Mouse (Mus musculus) myocyte (in vitro differentiated cells): ENCODE data around the gene Gm39115. TPM values are rescaled to one million over a fixed set of nuclear protein-coding genes. Genes with fewer than 3 reads are reported as not detected.
"Not testable (repeated sequence)": the region's sequence is repeated elsewhere in the genome, so short reads cannot be mapped to it uniquely, and the experiment has no call there.

Source experiments
- H3K27me3 ChIP-seq: one replicate; pipeline ENCODE4 v1.6.1; 2011; ENCODE audit not compliant: control insufficient read depth, insufficient read depth, insufficient read length
- H3K36me3 ChIP-seq: one replicate; pipeline ENCODE4 v1.6.1; 2011; ENCODE audit not compliant: control insufficient read depth, insufficient read depth
- H3K4me2 ChIP-seq: one replicate; pipeline ENCODE4 v1.6.1; 2011; ENCODE audit warnings: low read depth, control low read depth
- H3K4me3 ChIP-seq: one replicate; pipeline ENCODE4 v1.5.1; 2011; ENCODE audit warnings: mild to moderate bottlenecking, control low read depth, moderate library complexity
- H3K79me2 ChIP-seq: one replicate; pipeline ENCODE4 v1.6.1; 2011; ENCODE audit not compliant: control insufficient read depth, insufficient read depth
- H3ac ChIP-seq: one replicate; pipeline ENCODE4 v1.6.1; 2011; ENCODE audit not compliant: control insufficient read depth, insufficient read length
- CEBPB ChIP-seq: IDR thresholded peaks from 2 replicates; pipeline ENCODE4 v1.6.1; 2011; ENCODE audit warnings: mild to moderate bottlenecking, moderate library complexity; ENCODE audit not compliant: poor library complexity, insufficient read depth, severe bottlenecking
- E2F4 ChIP-seq: IDR thresholded peaks from one replicate; pipeline ENCODE4 v1.6.1; 2011; ENCODE audit warnings: mild to moderate bottlenecking, control low read depth, moderate library complexity; ENCODE audit not compliant: insufficient read depth
- MAX ChIP-seq: IDR thresholded peaks from one replicate; pipeline ENCODE4 v1.6.1; 2011; ENCODE audit warnings: low read depth, mild to moderate bottlenecking, control low read depth
- MYOD1 ChIP-seq, 3 experiments: IDR thresholded peaks; one replicate each; pipeline ENCODE4 v1.6.1; 2011; ENCODE audit warnings: control low read depth in 2 of 3, low read depth in 2 of 3, mild to moderate bottlenecking in 2 of 3, moderate library complexity in 1 of 3; ENCODE audit not compliant: insufficient read length in 2 of 3, control insufficient read depth in 1 of 3
- MYOG ChIP-seq, 3 experiments: IDR thresholded peaks; one replicate each; pipeline ENCODE4 v1.6.1; 2011; ENCODE audit warnings: control low read depth in 2 of 3, low read depth in 2 of 3, mild to moderate bottlenecking in 2 of 3; ENCODE audit not compliant: insufficient read length in 2 of 3, control insufficient read depth in 1 of 3, insufficient read depth in 1 of 3
- POLR2A ChIP-seq: IDR thresholded peaks from one replicate; pipeline ENCODE4 v1.6.1; 2011; ENCODE audit warnings: low read depth, mild to moderate bottlenecking, control low read depth, moderate library complexity; ENCODE audit not compliant: insufficient read length
- POLR2AphosphoS2 ChIP-seq: IDR thresholded peaks from one replicate; pipeline ENCODE4 v1.6.1; 2011; ENCODE audit warnings: low read depth, control low read depth; ENCODE audit not compliant: insufficient read length
- REST ChIP-seq: IDR thresholded peaks from one replicate; pipeline ENCODE4 v1.6.1; 2011; ENCODE audit warnings: mild to moderate bottlenecking, control low read depth, moderate library complexity; ENCODE audit not compliant: insufficient read depth, insufficient read length
- SRF ChIP-seq: IDR thresholded peaks from one replicate; pipeline ENCODE4 v1.6.1; 2011; ENCODE audit warnings: low read depth; ENCODE audit not compliant: control insufficient read depth, insufficient read length
- TCF12 ChIP-seq: IDR thresholded peaks from one replicate; pipeline ENCODE4 v1.6.1; 2011; ENCODE audit warnings: mild to moderate bottlenecking, control low read depth; ENCODE audit not compliant: poor library complexity, insufficient read depth, severe bottlenecking
- TCF3 ChIP-seq: IDR thresholded peaks from one replicate; pipeline ENCODE4 v1.6.1; 2011; ENCODE audit warnings: low read depth, control low read depth; ENCODE audit not compliant: insufficient read length
- USF1 ChIP-seq: IDR thresholded peaks from one replicate; pipeline ENCODE4 v1.6.1; 2011; ENCODE audit warnings: low read depth, mild to moderate bottlenecking, control low read depth, moderate library complexity
- polyA plus RNA-seq: library from polyadenylated mRNA; unstranded; fragments of >200 nt; fragmentation: generic; extraction: Trizol; gene quantifications from one replicate; pipeline ENCODE4 v1.2.1, GENCODE M21; 2012; ENCODE audit warnings: missing spikeins

Gene Gm39115
- not detected for polyA plus RNA-seq

GRCm38 (mm10) chr7:142135934-142136333 lies at the start of gene Gm39115:
Gene Gm39115, minus strand, starts transcription at chr7:142136034.
- not testable (repeated sequence) for H3K4me2 ChIP-seq, H3K79me2 ChIP-seq, H3ac ChIP-seq, H3K36me3 ChIP-seq, H3K4me3 ChIP-seq
- peaks cover 14% of the 10 kb centered on the region for H3K27me3 ChIP-seq

GRCm38 (mm10) chr7:142181021-142181420 lies 45.2 kb upstream of the Gm39115 start:
- no peaks in the 10 kb centered on the region for H3K27me3 ChIP-seq
- no peak overlapping the region for H3K4me2 ChIP-seq
- TF ChIP-seq MAX, result no peak
- no peak for TF ChIP-seq TCF12
- H3K36me3 ChIP-seq, result no peaks in the 10 kb centered on the region
- H3K79me2 ChIP-seq, result no peaks in the 10 kb centered on the region
- no peak overlapping the region for H3ac ChIP-seq
- no peak overlapping the region for H3K4me3 ChIP-seq

- TF ChIP-seq POLR2A (no peak), SRF (no peak), MAX (no peak), TCF12 (no peak), POLR2AphosphoS2 (no peak), MYOD1 (IDR thresholded peaks at IDR 0.05; ENCODE audit: control insufficient read depth in 1 of 3, insufficient read length in 2 of 3, low read depth in 2 of 3) (no peak), E2F4 (no peak), REST (no peak), CEBPB (no peak), MYOG (IDR thresholded peaks at IDR 0.05; ENCODE audit: control insufficient read depth in 1 of 3, insufficient read depth in 1 of 3, insufficient read length in 2 of 3, low read depth in 2 of 3) (no peak), TCF3 (no peak), USF1 (no peak)
- H3K79me2 ChIP-seq, result no peaks in the 10 kb centered on the region
- no peaks in the 10 kb centered on the region for H3K36me3 ChIP-seq
- H3ac ChIP-seq, result no peak overlapping the region
- no peak overlapping the region for H3K4me2 ChIP-seq
- no peaks in the 10 kb centered on the region for H3K27me3 ChIP-seq
- no peak overlapping the region for H3K4me3 ChIP-seq
Observed at GRCm38 (mm10) chr7:142178685-142179084, 42.9 kb upstream of the Gm39115 start.

- not testable (repeated sequence) for H3K4me2 ChIP-seq, H3ac ChIP-seq, H3K79me2 ChIP-seq, H3K4me3 ChIP-seq, H3K36me3 ChIP-seq, H3K27me3 ChIP-seq
Observed at GRCm38 (mm10) chr7:142175905-142176304, 40.1 kb upstream of the Gm39115 start, which contains the start of gene Krtap5-2. Gene Krtap5-2, minus strand, starts transcription at chr7:142176005.

GRCm38 (mm10) chr7:142169836-142170235 lies 34.0 kb upstream of the Gm39115 start:
- no peak overlapping the region for H3K4me3 ChIP-seq
- H3K79me2 ChIP-seq, result no peaks in the 10 kb centered on the region
- no peak overlapping the region for H3ac ChIP-seq
- H3K4me2 ChIP-seq, result no peak overlapping the region
- TF ChIP-seq POLR2A, result no peak
- TF ChIP-seq POLR2AphosphoS2, result no peak
- no peak for TF ChIP-seq SRF
- TF ChIP-seq USF1, result no peak
- TF ChIP-seq REST, result no peak
- no peak for TF ChIP-seq CEBPB
- TF ChIP-seq TCF12, result no peak
- no peak for TF ChIP-seq E2F4
- TF ChIP-seq MYOG (IDR thresholded peaks at IDR 0.05; ENCODE audit: control insufficient read depth in 1 of 3, insufficient read depth in 1 of 3, insufficient read length in 2 of 3, low read depth in 2 of 3), result no peak
- TF ChIP-seq TCF3, result no peak
- no peak for TF ChIP-seq MYOD1 (IDR thresholded peaks at IDR 0.05; ENCODE audit: control insufficient read depth in 1 of 3, insufficient read length in 2 of 3, low read depth in 2 of 3)
- TF ChIP-seq MAX, result no peak
- no peaks in the 10 kb centered on the region for H3K36me3 ChIP-seq
- no peaks in the 10 kb centered on the region for H3K27me3 ChIP-seq

- H3ac ChIP-seq, H3K79me2 ChIP-seq, H3K4me2 ChIP-seq, H3K36me3 ChIP-seq, H3K4me3 ChIP-seq, H3K27me3 ChIP-seq: not testable (repeated sequence)
Observed at GRCm38 (mm10) chr7:142165639-142166038, 29.8 kb upstream of the Gm39115 start, which contains the start of gene Gm4553. Gene Gm4553, minus strand, starts transcription at chr7:142165739.
